Mouse (Mus musculus): ENCODE results near the gene Raly.

GRCm38 (mm10) chr2:154769930-154770329 lies 21.0 kb upstream of the Raly start, which contains the start of gene Gm14214:
- TF ChIP-seq CTCF (IDR thresholded peaks at IDR 0.05; ENCODE audit: extremely low read depth, insufficient read length, insufficient replicate concordance, low read depth, low read length) (no peak), POLR2A (IDR thresholded peaks at IDR 0.05; ENCODE audit: low read depth, low read length) (no peak)
